Mouse (Mus musculus): Measurements from ENCODE around the gene Gm20481. TPM values are rescaled to one million over a fixed set of nuclear protein-coding genes. Genes with fewer than 3 reads are reported as not detected.
"Not testable (repeated sequence)": the region's sequence is repeated elsewhere in the genome, so short reads cannot be mapped to it uniquely, and the experiment has no call there.

The Gm20481 gene
- polyA plus RNA-seq, 1 experiment from 2014 or later = 0.36 TPM

- ATAC-seq (ENCODE audit: insufficient number of reproducible peaks, low FRiP score, low TSS enrichment, low read depth) (no peak), DNase-seq (ENCODE audit: low spot score) (no peak)
- Histone ChIP-seq H3K9me3 (ENCODE audit: control insufficient read depth, low read length) (no peaks in the 10 kb centered on the region), H3K9ac (ENCODE audit: low read length) (no peak overlapping the region), H3K27ac (replicated peaks; ENCODE audit: low read depth, low read length) (no peak overlapping the region), H3K36me3 (ENCODE audit: control insufficient read depth, insufficient read depth, low read length) (peaks cover 11% of the 10 kb centered on the region; the same call in 1 of the 2 replicates), H3K4me3 (ENCODE audit: low read depth, low read length) (no peak overlapping the region), H3K27me3 (ENCODE audit: control insufficient read depth, insufficient read depth, low read length) (peaks cover 5% of the 10 kb centered on the region; the same call in 1 of the 2 replicates), H3K4me2 (ENCODE audit: low read depth, severe bottlenecking) (no peak overlapping the region), H3K4me1 (ENCODE audit: control insufficient read depth, insufficient read depth, low read length) (peaks cover 3% of the 10 kb centered on the region; the same call in 1 of the 2 replicates)
- WGBS = 59% methylated on average over 4 of the region's 4 CpGs
Measured at GRCm38 (mm10) chr17:34954831-34955230, 14.9 kb upstream of the Gm20481 start.

DNA sequence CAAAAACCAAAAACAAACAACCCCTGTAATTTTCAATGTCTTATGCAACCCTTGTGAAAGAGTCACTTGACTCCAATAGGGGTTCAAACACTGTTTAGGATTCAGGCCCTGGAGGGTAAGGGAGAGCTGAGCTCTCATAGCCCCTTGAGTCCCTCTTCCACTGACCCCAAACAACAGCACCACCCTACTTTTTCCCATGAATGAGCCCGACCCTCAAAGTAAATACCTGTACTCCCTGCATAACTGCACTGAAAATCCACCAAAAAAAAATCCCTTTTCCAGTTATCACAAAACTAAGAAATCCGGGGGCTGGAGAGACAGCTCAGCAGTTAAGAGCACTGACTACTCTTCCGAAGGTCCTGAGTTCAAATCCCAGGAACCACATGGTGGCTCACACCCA lies 13.8 kb upstream of the Gm20481 start:
- WGBS = 78% methylated on average over 3 of the region's 3 CpGs
- H3K9ac ChIP-seq (ENCODE audit: low read length) = no peak overlapping the region
- ATAC-seq (ENCODE audit: insufficient number of reproducible peaks, low FRiP score, low TSS enrichment, low read depth) (no peak), DNase-seq (ENCODE audit: low spot score) (no peak)
- peaks cover 5% of the 10 kb centered on the region; the same call in 1 of the 2 replicates for H3K27me3 ChIP-seq (ENCODE audit: control insufficient read depth, insufficient read depth, low read length)
- H3K4me2 ChIP-seq (ENCODE audit: low read depth, severe bottlenecking) = no peak overlapping the region
- H3K9me3 ChIP-seq (ENCODE audit: control insufficient read depth, low read length) = no peaks in the 10 kb centered on the region
- H3K4me1 ChIP-seq (ENCODE audit: control insufficient read depth, insufficient read depth, low read length) = peaks cover 7% of the 10 kb centered on the region; the same call in 1 of the 2 replicates
- peaks cover 3% of the 10 kb centered on the region; the same call in 1 of the 2 replicates for H3K36me3 ChIP-seq (ENCODE audit: control insufficient read depth, insufficient read depth, low read length)
- H3K27ac ChIP-seq (replicated peaks; ENCODE audit: low read depth, low read length) = no peak overlapping the region
- H3K4me3 ChIP-seq (ENCODE audit: low read depth, low read length) = no peak overlapping the region

- Histone ChIP-seq H3K4me3 (ENCODE audit: low read depth, low read length) (no peak overlapping the region), H3K27me3 (ENCODE audit: control insufficient read depth, insufficient read depth, low read length) (peaks cover 5% of the 10 kb centered on the region; the same call in 1 of the 2 replicates), H3K36me3 (ENCODE audit: control insufficient read depth, insufficient read depth, low read length) (no peaks in the 10 kb centered on the region), H3K27ac (replicated peaks; ENCODE audit: low read depth, low read length) (no peak overlapping the region), H3K4me2 (ENCODE audit: low read depth, severe bottlenecking) (no peak overlapping the region), H3K4me1 (ENCODE audit: control insufficient read depth, insufficient read depth, low read length) (peaks cover 7% of the 10 kb centered on the region; the same call in 1 of the 2 replicates), H3K9me3 (ENCODE audit: control insufficient read depth, low read length) (no peaks in the 10 kb centered on the region), H3K9ac (ENCODE audit: low read length) (no peak overlapping the region)
- 48% methylated on average over 1 of the region's 1 CpGs for WGBS
- DNase-seq (ENCODE audit: low spot score) = no peak
- ATAC-seq (ENCODE audit: insufficient number of reproducible peaks, low FRiP score, low TSS enrichment, low read depth) = no peak
Measured at GRCm38 (mm10) chr17:34956340-34956739, 13.4 kb upstream of the Gm20481 start.

DNA sequence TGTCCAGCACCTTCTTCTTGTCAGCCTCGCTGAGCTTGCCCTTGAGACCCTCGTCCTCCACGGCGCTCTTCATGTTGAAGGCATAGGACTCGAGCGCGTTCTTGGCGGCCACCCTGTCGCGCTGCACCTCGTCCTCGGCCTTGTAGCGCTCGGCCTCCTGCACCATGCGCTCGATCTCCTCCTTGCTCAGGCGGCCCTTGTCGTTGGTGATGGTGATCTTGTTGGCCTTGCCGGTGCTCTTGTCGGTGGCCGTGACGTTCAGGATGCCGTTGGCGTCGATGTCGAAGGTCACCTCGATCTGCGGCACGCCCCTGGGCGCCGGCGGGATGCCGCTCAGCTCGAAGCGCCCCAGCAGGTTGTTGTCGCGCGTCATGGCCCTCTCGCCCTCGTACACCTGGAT lies 12.4 kb upstream of the Gm20481 start:
- not testable (repeated sequence) for H3K9ac ChIP-seq (ENCODE audit: low read length); H3K4me2 ChIP-seq (ENCODE audit: low read depth, severe bottlenecking); H3K4me1 ChIP-seq (ENCODE audit: control insufficient read depth, insufficient read depth, low read length); H3K27me3 ChIP-seq (ENCODE audit: control insufficient read depth, insufficient read depth, low read length); H3K36me3 ChIP-seq (ENCODE audit: control insufficient read depth, insufficient read depth, low read length); ATAC-seq (ENCODE audit: insufficient number of reproducible peaks, low FRiP score, low TSS enrichment, low read depth); H3K9me3 ChIP-seq (ENCODE audit: control insufficient read depth, low read length); H3K4me3 ChIP-seq (ENCODE audit: low read depth, low read length); H3K27ac ChIP-seq (replicated peaks; ENCODE audit: low read depth, low read length); DNase-seq (ENCODE audit: low spot score)
- 20% methylated on average over 31 of the region's 40 CpGs for WGBS

- not testable (repeated sequence) for H3K9me3 ChIP-seq (ENCODE audit: control insufficient read depth, low read length); H3K9ac ChIP-seq (ENCODE audit: low read length); ATAC-seq (ENCODE audit: insufficient number of reproducible peaks, low FRiP score, low TSS enrichment, low read depth); DNase-seq (ENCODE audit: low spot score); H3K36me3 ChIP-seq (ENCODE audit: control insufficient read depth, insufficient read depth, low read length); H3K4me1 ChIP-seq (ENCODE audit: control insufficient read depth, insufficient read depth, low read length); H3K4me3 ChIP-seq (ENCODE audit: low read depth, low read length); H3K27ac ChIP-seq (replicated peaks; ENCODE audit: low read depth, low read length); H3K27me3 ChIP-seq (ENCODE audit: control insufficient read depth, insufficient read depth, low read length); H3K4me2 ChIP-seq (ENCODE audit: low read depth, severe bottlenecking)
- 28% methylated on average over 22 of the region's 40 CpGs for WGBS
Measured at GRCm38 (mm10) chr17:34957966-34958365, 11.7 kb upstream of the Gm20481 start.

DNA sequence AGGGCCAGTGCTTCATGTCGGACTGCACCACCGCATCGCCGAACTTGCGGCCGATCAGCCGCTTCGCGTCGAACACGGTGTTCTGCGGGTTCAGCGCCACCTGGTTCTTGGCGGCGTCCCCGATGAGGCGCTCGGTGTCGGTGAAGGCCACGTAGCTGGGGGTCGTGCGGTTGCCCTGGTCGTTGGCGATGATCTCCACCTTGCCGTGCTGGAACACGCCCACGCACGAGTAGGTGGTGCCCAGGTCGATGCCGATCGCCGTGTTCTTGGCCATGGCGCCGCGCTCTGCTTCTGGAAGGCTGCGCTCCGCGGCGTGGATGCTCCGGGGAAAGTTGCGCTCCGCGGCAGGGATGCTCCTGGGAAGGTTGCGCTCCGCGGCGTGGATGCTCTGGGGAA lies 11.0 kb upstream of the Gm20481 start:
- H3K27ac ChIP-seq (replicated peaks; ENCODE audit: low read depth, low read length); H3K9me3 ChIP-seq (ENCODE audit: control insufficient read depth, low read length); H3K9ac ChIP-seq (ENCODE audit: low read length); H3K36me3 ChIP-seq (ENCODE audit: control insufficient read depth, insufficient read depth, low read length); H3K4me1 ChIP-seq (ENCODE audit: control insufficient read depth, insufficient read depth, low read length); H3K27me3 ChIP-seq (ENCODE audit: control insufficient read depth, insufficient read depth, low read length); DNase-seq (ENCODE audit: low spot score): not testable (repeated sequence)
- peak; percentile 32; the same call in 1 of the 2 replicates for ATAC-seq (ENCODE audit: insufficient number of reproducible peaks, low FRiP score, low TSS enrichment, low read depth)
- peak overlapping the region; percentile 60 for H3K4me2 ChIP-seq (ENCODE audit: low read depth, severe bottlenecking)
- 1% methylated on average over 19 of the region's 47 CpGs for WGBS
- peak overlapping the region; percentile 48 for H3K4me3 ChIP-seq (ENCODE audit: low read depth, low read length)

- not testable (repeated sequence) for H3K36me3 ChIP-seq (ENCODE audit: control insufficient read depth, insufficient read depth, low read length); H3K9me3 ChIP-seq (ENCODE audit: control insufficient read depth, low read length); H3K4me1 ChIP-seq (ENCODE audit: control insufficient read depth, insufficient read depth, low read length); H3K27me3 ChIP-seq (ENCODE audit: control insufficient read depth, insufficient read depth, low read length)
- peak within 1 kb of the TSS; percentile 48 for H3K4me3 ChIP-seq (ENCODE audit: low read depth, low read length)
- H3K27ac ChIP-seq (replicated peaks; ENCODE audit: low read depth, low read length) = 0 out of 2 replicates have a peak within 1 kb of the TSS, but pooled peaks have one; percentile 65
- WGBS = under 1% methylated on average over 29 of the region's 32 CpGs
- peak; percentile 85 for DNase-seq (ENCODE audit: low spot score)
- H3K4me2 ChIP-seq (ENCODE audit: low read depth, severe bottlenecking) = peak within 1 kb of the TSS; percentile 60
- H3K9ac ChIP-seq (ENCODE audit: low read length) = peak within 1 kb of the TSS; percentile 59; the same call in 1 of the 2 replicates
- peak; percentile 90 for ATAC-seq (ENCODE audit: insufficient number of reproducible peaks, low FRiP score, low TSS enrichment, low read depth)
Measured at GRCm38 (mm10) chr17:34959130-34959778, 10.5 kb upstream of the Gm20481 start, which contains the start of gene Hspa1b. TSS of gene Hspa1b (minus strand) at chr17:34959238.

- DNase-seq (ENCODE audit: low spot score) (peak; percentile 45), ATAC-seq (ENCODE audit: insufficient number of reproducible peaks, low FRiP score, low TSS enrichment, low read depth) (peak; percentile 24; the same call in 1 of the 2 replicates)
- Histone ChIP-seq H3K4me3 (ENCODE audit: low read depth, low read length) (peak overlapping the region; percentile 48), H3K36me3 (ENCODE audit: control insufficient read depth, insufficient read depth, low read length) (no peaks in the 10 kb centered on the region), H3K4me1 (ENCODE audit: control insufficient read depth, insufficient read depth, low read length) (peaks cover 7% of the 10 kb centered on the region; the same call in 1 of the 2 replicates), H3K27ac (replicated peaks; ENCODE audit: low read depth, low read length) (no peak overlapping the region), H3K27me3 (ENCODE audit: control insufficient read depth, insufficient read depth, low read length) (peaks cover 5% of the 10 kb centered on the region; the same call in 1 of the 2 replicates), H3K9me3 (ENCODE audit: control insufficient read depth, low read length) (no peaks in the 10 kb centered on the region), H3K9ac (ENCODE audit: low read length) (peak overlapping the region; percentile 43; the same call in 1 of the 2 replicates), H3K4me2 (ENCODE audit: low read depth, severe bottlenecking) (peak overlapping the region; percentile 60)
- WGBS = 13% methylated on average over 12 of the region's 12 CpGs
Measured at GRCm38 (mm10) chr17:34959881-34960515, 9.7 kb upstream of the Gm20481 start.

Data from limb, embryonic 11.5 days (tissue).